Mouse (Mus musculus): ENCODE results near the gene Tmem174. TPM values are rescaled to one million over a fixed set of nuclear protein-coding genes. Genes with fewer than 3 reads are reported as not detected.

Tmem174 gene
- total and polyA plus RNA-seq, 2 experiments, result not detected

DNA sequence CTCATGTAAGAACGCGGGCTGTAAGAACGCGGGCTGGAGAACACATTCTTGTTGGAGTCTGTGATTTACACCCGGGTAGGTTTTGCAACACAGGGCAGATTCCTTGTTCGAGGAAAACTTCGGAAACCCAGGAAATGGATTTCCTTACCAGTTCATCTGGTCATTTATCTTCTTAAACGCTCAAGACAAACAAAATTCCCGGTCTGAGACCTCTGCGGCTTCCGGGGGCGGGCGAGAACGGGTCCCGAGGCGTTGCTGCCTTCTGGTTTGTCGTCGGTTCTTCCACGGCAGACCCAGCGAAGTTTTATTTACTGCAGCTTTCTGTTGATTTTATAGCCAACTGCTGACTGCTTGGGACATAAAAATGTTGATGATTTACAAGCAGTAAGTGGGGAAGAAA lies 10.5 kb downstream of the Tmem174 start:
- H3K4me3 ChIP-seq (ENCODE audit: insufficient read depth, low read depth, low read length), result no peak overlapping the region
- no peaks in the 10 kb centered on the region for H3K79me2 ChIP-seq (ENCODE audit: control insufficient read depth, insufficient read depth, low read length)
- H3K4me1 ChIP-seq (ENCODE audit: control insufficient read depth, insufficient read depth, low read length), result no peaks in the 10 kb centered on the region
- H3K27ac ChIP-seq (replicated peaks; ENCODE audit: insufficient read depth, low read depth, low read length), result no peak overlapping the region
- DNase-seq (ENCODE audit: extremely low read depth, low read depth, low spot score), result no peak
- H3K9ac ChIP-seq (ENCODE audit: low read depth, low read length), result no peak overlapping the region
- 73% methylated on average over 20 of the region's 20 CpGs for WGBS
- H3K36me3 ChIP-seq (ENCODE audit: control insufficient read depth, insufficient read depth, low read length), result no peaks in the 10 kb centered on the region
- no peaks in the 10 kb centered on the region for H3K27me3 ChIP-seq (ENCODE audit: control insufficient read depth, insufficient read depth, low read length)
- TF ChIP-seq POLR2A (IDR thresholded peaks at IDR 0.05; ENCODE audit: extremely low read depth, insufficient read depth, low read length), result no peak
- TF ChIP-seq CTCF (IDR thresholded peaks at IDR 0.05; ENCODE audit: low read depth, low read length), result no peak

DNA sequence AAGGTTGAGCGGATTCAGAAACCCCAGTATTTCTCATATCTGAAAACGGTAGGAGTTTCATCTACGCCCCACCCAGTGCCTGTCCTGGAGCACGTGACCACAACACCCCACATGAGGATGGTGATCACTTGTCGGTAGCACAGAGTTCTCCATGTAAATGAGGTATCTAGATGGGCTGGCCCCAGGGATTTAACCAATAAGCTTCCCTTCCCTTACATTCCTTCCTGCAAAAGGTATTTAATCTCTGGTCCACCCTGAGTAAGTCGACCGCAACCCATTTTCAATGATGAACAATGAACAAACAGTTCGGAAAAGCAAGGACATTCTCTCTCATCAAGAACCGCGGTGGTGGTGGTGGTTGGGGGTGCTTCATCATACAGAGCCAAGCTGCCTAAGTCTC lies 12.7 kb downstream of the Tmem174 start:
- 93% methylated on average over 10 of the region's 10 CpGs for WGBS
- H3K4me3 ChIP-seq (ENCODE audit: insufficient read depth, low read depth, low read length), result no peak overlapping the region
- TF ChIP-seq CTCF (IDR thresholded peaks at IDR 0.05; ENCODE audit: low read depth, low read length) (no peak), POLR2A (IDR thresholded peaks at IDR 0.05; ENCODE audit: extremely low read depth, insufficient read depth, low read length) (no peak)
- no peaks in the 10 kb centered on the region for H3K27me3 ChIP-seq (ENCODE audit: control insufficient read depth, insufficient read depth, low read length)
- H3K79me2 ChIP-seq (ENCODE audit: control insufficient read depth, insufficient read depth, low read length), result no peaks in the 10 kb centered on the region
- DNase-seq (ENCODE audit: extremely low read depth, low read depth, low spot score), result no peak
- H3K9ac ChIP-seq (ENCODE audit: low read depth, low read length), result no peak overlapping the region
- no peak overlapping the region for H3K27ac ChIP-seq (replicated peaks; ENCODE audit: insufficient read depth, low read depth, low read length)
- no peaks in the 10 kb centered on the region for H3K36me3 ChIP-seq (ENCODE audit: control insufficient read depth, insufficient read depth, low read length)
- no peaks in the 10 kb centered on the region for H3K4me1 ChIP-seq (ENCODE audit: control insufficient read depth, insufficient read depth, low read length)

DNA sequence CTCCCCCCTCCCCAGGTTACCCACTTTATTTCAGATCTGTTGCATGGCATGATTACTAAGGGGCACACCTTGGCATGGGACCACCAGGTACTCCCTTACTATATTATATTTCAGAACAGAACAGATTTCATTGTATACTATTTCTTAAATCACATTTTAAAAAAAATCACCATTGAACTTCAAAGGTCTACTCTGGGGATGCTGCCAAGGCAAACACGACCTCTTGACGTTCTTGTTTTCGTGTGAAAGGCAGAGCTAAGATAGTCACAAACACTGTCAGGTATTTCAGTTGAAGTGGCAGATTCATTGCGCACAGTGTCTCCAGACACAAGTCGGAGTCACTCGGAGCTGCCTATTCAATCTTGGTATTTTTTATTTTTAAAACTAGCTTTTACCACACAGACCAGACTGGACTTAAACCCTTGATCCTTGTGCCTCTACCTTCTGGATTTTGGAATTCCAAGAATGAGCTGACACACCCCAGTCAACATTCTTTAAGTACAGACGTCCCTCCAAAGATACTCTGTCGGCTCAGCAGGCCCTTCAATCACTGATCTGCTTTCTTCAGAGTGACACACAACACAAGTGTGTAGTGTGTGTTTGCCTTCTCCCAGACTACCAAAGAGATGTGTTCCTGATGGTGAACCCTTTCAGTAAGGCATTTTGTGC lies 14.2 kb downstream of the Tmem174 start:
- peak; percentile 47 for DNase-seq (ENCODE audit: extremely low read depth, low read depth, low spot score)
- no peaks in the 10 kb centered on the region for H3K4me1 ChIP-seq (ENCODE audit: control insufficient read depth, insufficient read depth, low read length)
- no peaks in the 10 kb centered on the region for H3K36me3 ChIP-seq (ENCODE audit: control insufficient read depth, insufficient read depth, low read length)
- TF ChIP-seq POLR2A (IDR thresholded peaks at IDR 0.05; ENCODE audit: extremely low read depth, insufficient read depth, low read length) (no peak), CTCF (IDR thresholded peaks at IDR 0.05; ENCODE audit: low read depth, low read length) (no peak)
- H3K4me3 ChIP-seq (ENCODE audit: insufficient read depth, low read depth, low read length), result no peak overlapping the region
- WGBS, result 32% methylated on average over 8 of the region's 8 CpGs
- H3K27me3 ChIP-seq (ENCODE audit: control insufficient read depth, insufficient read depth, low read length), result no peaks in the 10 kb centered on the region
- H3K9ac ChIP-seq (ENCODE audit: low read depth, low read length), result no peak overlapping the region
- no peaks in the 10 kb centered on the region for H3K79me2 ChIP-seq (ENCODE audit: control insufficient read depth, insufficient read depth, low read length)
- no peak overlapping the region for H3K27ac ChIP-seq (replicated peaks; ENCODE audit: insufficient read depth, low read depth, low read length)

DNA sequence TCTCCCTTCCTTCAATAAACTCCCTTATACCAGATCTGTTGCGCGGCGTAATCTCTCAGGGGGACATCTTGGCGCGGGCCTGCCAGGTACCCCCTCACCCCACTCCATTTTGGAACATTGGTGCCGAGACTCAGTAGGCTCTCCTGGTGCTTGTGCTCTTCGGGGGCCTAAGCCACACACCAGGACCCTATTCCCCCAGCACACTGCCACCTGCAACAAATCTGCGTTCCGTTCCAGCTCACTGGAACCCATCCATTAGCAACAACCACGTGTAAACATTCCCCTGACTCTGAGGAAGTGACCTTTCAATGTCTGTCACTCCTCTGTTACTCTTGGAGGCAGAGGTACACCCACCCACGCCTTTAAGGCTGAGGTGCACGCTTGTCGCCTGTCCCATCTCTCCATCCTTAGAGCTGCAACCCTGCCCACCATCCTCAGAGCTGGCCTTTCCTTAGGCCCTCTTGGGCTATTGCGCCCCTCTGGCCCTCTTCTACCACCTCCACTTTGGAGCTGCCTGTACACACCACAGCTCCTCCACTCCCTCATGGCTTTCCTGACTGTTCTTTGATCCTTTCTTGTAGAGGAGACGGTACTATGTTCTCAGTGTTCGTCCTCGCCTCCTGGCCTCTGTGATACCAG lies 19.7 kb downstream of the Tmem174 start:
- no peak for DNase-seq (ENCODE audit: extremely low read depth, low read depth, low spot score)
- H3K4me1 ChIP-seq (ENCODE audit: control insufficient read depth, insufficient read depth, low read length), result no peaks in the 10 kb centered on the region
- H3K27ac ChIP-seq (replicated peaks; ENCODE audit: insufficient read depth, low read depth, low read length), result no peak overlapping the region
- 70% methylated on average over 17 of the region's 17 CpGs for WGBS
- no peak overlapping the region for H3K4me3 ChIP-seq (ENCODE audit: insufficient read depth, low read depth, low read length)
- no peaks in the 10 kb centered on the region for H3K36me3 ChIP-seq (ENCODE audit: control insufficient read depth, insufficient read depth, low read length)
- TF ChIP-seq CTCF (IDR thresholded peaks at IDR 0.05; ENCODE audit: low read depth, low read length) (no peak), POLR2A (IDR thresholded peaks at IDR 0.05; ENCODE audit: extremely low read depth, insufficient read depth, low read length) (no peak)
- no peaks in the 10 kb centered on the region for H3K79me2 ChIP-seq (ENCODE audit: control insufficient read depth, insufficient read depth, low read length)
- H3K9ac ChIP-seq (ENCODE audit: low read depth, low read length), result no peak overlapping the region
- no peaks in the 10 kb centered on the region; the same call in 1 of the 2 replicates for H3K27me3 ChIP-seq (ENCODE audit: control insufficient read depth, insufficient read depth, low read length)

DNA sequence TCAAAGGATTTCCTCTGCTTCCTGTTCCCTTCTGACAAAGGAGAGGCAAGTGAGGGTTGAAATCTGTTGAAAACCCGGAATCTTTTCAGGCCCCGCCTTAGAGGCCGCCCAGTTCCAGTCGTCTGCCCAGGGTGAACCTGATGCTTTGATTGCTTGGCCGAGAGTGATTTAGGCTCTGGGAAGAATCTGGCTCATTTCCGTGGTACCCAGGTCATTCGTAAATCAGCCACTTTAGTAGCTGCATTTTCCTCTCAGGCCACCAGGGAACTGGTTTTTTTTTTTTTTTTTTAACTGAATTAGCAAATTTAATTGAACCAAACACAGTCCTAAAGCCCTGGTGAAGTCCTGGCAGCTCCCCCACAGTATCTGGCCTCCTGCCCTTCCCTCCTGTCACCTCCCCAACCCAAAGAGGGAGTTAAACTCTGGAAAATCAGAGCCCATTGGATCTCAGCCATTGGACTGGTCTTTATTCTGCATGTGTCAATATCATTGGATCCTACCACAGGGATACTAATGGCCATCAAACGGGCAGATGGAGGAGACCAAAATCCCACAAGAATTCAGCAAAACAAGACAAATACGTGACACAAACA lies 29.2 kb downstream of the Tmem174 start:
- no peaks in the 10 kb centered on the region for H3K4me1 ChIP-seq (ENCODE audit: control insufficient read depth, insufficient read depth, low read length)
- DNase-seq (ENCODE audit: extremely low read depth, low read depth, low spot score), result no peak
- no peak for TF ChIP-seq CTCF (IDR thresholded peaks at IDR 0.05; ENCODE audit: low read depth, low read length)
- TF ChIP-seq POLR2A (IDR thresholded peaks at IDR 0.05; ENCODE audit: extremely low read depth, insufficient read depth, low read length), result no peak
- H3K4me3 ChIP-seq (ENCODE audit: insufficient read depth, low read depth, low read length), result no peak overlapping the region
- no peak overlapping the region for H3K27ac ChIP-seq (replicated peaks; ENCODE audit: insufficient read depth, low read depth, low read length)
- no peaks in the 10 kb centered on the region for H3K27me3 ChIP-seq (ENCODE audit: control insufficient read depth, insufficient read depth, low read length)
- H3K79me2 ChIP-seq (ENCODE audit: control insufficient read depth, insufficient read depth, low read length), result no peaks in the 10 kb centered on the region
- 67% methylated on average over 9 of the region's 9 CpGs for WGBS
- no peaks in the 10 kb centered on the region for H3K36me3 ChIP-seq (ENCODE audit: control insufficient read depth, insufficient read depth, low read length)
- H3K9ac ChIP-seq (ENCODE audit: low read depth, low read length), result no peak overlapping the region

DNA sequence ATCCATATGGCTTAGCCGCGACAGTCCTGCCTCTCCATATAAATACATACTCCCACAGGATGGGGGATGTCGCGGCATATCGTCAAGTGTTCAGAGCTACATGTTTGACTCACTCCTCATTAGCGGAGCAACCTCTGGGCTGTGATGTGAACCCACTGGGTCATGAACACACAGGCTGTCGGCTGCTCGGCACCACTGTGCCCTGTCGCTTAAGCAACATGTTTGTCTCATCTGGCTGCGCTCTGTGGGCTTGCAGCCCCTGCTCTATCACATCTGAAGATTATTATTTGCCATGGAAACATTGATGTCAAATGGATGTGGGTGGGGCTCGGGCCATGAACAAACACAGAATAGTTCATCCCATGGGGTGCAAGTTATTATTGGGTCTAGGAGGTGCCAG lies 33.4 kb downstream of the Tmem174 start:
- Histone ChIP-seq H3K4me3 (ENCODE audit: insufficient read depth, low read depth, low read length) (no peak overlapping the region), H3K4me1 (ENCODE audit: control insufficient read depth, insufficient read depth, low read length) (no peaks in the 10 kb centered on the region), H3K79me2 (ENCODE audit: control insufficient read depth, insufficient read depth, low read length) (no peaks in the 10 kb centered on the region), H3K9ac (ENCODE audit: low read depth, low read length) (no peak overlapping the region), H3K27me3 (ENCODE audit: control insufficient read depth, insufficient read depth, low read length) (no peaks in the 10 kb centered on the region), H3K27ac (replicated peaks; ENCODE audit: insufficient read depth, low read depth, low read length) (no peak overlapping the region), H3K36me3 (ENCODE audit: control insufficient read depth, insufficient read depth, low read length) (no peaks in the 10 kb centered on the region)
- TF ChIP-seq CTCF (IDR thresholded peaks at IDR 0.05; ENCODE audit: low read depth, low read length) (no peak), POLR2A (IDR thresholded peaks at IDR 0.05; ENCODE audit: extremely low read depth, insufficient read depth, low read length) (no peak)
- DNase-seq (ENCODE audit: extremely low read depth, low read depth, low spot score), result no peak
- WGBS, result 95% methylated on average over 11 of the region's 11 CpGs
